Mouse (Mus musculus) CH12.LX (cell line): ENCODE measurements at regions not wholly inside any gene's neighbourhood (a gene's known extent, or its start where the extent isn't known, plus 50 kb on each side); places are given as distances from the start of the nearest gene placed in this dataset.

Experiments
- CTCF ChIP-seq, 2 experiments: IDR thresholded peaks in 1 of 2; conservative IDR thresholded peaks in 1 of 2; 2 replicates each; pipeline ENCODE4 v1.5.1; 2011 to 2012; ENCODE audit warnings: low read depth in 2 of 2, low read length in 2 of 2, improper control_type of control experiment in 1 of 2, inconsistent platforms in 1 of 2, mild to moderate bottlenecking in 1 of 2, moderate library complexity in 1 of 2
- GABPA ChIP-seq: IDR thresholded peaks from 2 replicates; pipeline ENCODE4 v1.6.1; 2012; ENCODE audit warnings: low read depth, low read length, improper control_type of control experiment, inconsistent platforms; ENCODE audit not compliant: insufficient replicate concordance
- JUND ChIP-seq: conservative IDR thresholded peaks from 2 replicates; pipeline ENCODE4 v1.6.1; 2011; ENCODE audit warnings: low read depth, low read length, improper control_type of control experiment
- POLR2A ChIP-seq: IDR thresholded peaks from 2 replicates; pipeline ENCODE4 v1.6.1; 2011; ENCODE audit warnings: low read depth, mild to moderate bottlenecking, improper control_type of control experiment, low read length
- UBTF ChIP-seq: IDR thresholded peaks from 2 replicates; pipeline ENCODE4 v1.6.1; 2012; ENCODE audit warnings: low read depth, mild to moderate bottlenecking, inconsistent platforms, low read length, improper control_type of control experiment, moderate library complexity
- USF1 ChIP-seq: IDR thresholded peaks from 2 replicates; pipeline ENCODE4 v1.6.1; 2014; ENCODE audit warnings: low read depth, mild to moderate bottlenecking, inconsistent platforms, low read length, improper control_type of control experiment

GRCm38 (mm10) chr1:185900316-185900715 lies 216.8 kb downstream of the Lyplal1 start:
- TF ChIP-seq GABPA (no peak), CTCF (conservative IDR thresholded peaks at IDR 0.05 in 1 of 2, IDR thresholded peaks at IDR 0.05 in 1 of 2; ENCODE audit: low read depth in 2 of 2, low read length in 2 of 2) (no peak), USF1 (no peak), UBTF (no peak), JUND (no peak), POLR2A (no peak)
